Mouse (Mus musculus) erythroblast, adult 5-6 weeks (primary cell): ENCODE data around the gene Wdr43. TPM values are rescaled to one million over a fixed set of nuclear protein-coding genes. Genes with fewer than 3 reads are reported as not detected.

ENCODE experiments used
- ATAC-seq: replicated peaks from 2 replicates; pipeline ENCODE4 v1.8.0; 2016; ENCODE audit warnings: moderate number of reproducible peaks, mild to moderate bottlenecking, moderate TSS enrichment, inconsistent platforms; ENCODE audit not compliant: poor library complexity, low FRiP score, severe bottlenecking
- total RNA-seq, 2 experiments: library from RNA; stranded (forward) in 1 of 2; stranded (reverse) in 1 of 2; fragments of 150-400 nt in 1 of 2; fragments of 200-764, 138-1000 nt in 1 of 2; gene quantifications; 2 replicates each; pipeline versions ENCODE4 v1.2.3 to v1.2.4; 2015 to 2017; ENCODE audit warnings: low replicate concordance in 2 of 2

Wdr43 gene
- total RNA-seq, 2 experiments from 2014 or later = 25.2 to 48.2 TPM

DNA sequence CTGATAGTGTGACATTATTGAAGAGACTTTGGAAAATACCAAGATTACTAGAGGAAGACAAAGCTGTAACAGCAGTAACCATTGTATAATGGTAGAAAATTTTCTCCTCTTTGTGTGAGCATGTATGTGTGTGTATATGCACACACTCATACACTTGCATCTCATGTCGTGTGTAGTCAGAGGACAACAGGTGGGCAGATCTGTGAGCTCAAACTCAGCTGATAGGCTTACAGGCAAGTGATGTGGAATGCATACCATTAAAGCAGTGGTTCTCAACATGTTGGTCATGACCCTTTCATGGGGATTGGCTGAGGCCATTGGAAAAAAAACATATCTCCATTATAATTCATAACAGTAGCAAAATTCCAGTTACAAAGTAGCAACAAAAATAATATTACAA lies 44.7 kb downstream of the Wdr43 start:
- no peak for ATAC-seq

DNA sequence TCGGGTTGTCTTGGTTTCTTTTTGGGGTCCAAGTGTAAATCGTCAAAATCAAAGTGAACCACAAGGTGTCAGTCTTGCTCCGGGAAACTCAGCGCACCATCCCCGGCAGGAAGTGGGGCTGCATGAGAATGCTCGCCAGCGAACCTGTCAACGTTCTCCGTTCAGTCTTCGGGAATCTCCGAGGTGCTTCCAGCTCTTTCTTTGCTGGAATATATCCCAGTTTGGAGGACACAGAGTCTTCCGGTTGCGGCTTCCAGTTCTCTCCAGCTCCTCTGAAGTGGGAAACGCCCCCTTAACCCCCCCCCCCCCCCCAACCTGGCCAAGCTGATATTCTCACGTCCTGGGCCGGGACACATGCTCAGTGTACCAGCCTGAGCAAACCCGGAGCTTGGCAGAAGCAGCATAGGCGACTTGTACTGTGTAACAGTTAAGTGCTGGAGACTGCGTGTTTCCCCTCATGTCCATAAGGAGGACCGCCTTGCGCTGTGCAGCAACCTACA lies 47.1 kb downstream of the Wdr43 start:
- no peak for ATAC-seq

DNA sequence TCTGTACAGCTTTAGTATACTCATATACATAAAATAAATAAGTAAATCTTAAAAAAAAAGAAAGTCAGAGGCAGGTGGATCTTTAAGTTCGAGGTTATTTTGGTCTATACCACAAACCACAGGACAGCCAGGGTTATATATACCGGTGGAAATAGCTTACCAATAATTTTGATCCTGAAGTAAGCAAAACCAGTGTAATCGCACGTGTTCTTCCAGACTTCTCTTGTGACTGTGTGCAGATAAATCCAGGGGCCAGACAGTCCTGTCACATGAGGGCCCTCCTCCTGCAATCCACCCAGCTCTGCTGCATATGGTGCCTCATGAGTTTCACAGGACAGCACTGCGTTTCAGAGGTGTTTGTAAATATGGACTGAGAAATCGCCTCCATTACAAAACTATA lies 47.8 kb downstream of the Wdr43 start:
- no peak for ATAC-seq

DNA sequence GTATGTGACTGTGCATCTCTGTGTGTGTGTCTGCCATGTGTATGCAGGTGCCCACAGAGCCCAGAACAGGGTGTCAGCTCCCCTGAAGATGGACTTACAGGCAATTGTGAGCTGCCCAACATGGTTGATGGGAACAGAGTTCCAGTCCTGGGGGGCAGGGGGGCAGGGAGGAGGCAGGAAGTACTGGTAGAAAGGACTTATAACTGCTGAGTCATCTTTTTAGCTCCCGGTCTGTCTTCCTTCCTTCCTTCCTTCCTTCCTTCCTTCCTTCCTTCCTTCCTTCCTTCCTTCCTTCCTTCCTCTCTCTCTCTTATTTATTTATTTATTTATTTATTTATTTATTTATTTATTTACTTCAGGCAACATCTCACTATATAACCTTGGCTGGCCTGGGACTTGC lies 48.5 kb downstream of the Wdr43 start:
- ATAC-seq = no peak

DNA sequence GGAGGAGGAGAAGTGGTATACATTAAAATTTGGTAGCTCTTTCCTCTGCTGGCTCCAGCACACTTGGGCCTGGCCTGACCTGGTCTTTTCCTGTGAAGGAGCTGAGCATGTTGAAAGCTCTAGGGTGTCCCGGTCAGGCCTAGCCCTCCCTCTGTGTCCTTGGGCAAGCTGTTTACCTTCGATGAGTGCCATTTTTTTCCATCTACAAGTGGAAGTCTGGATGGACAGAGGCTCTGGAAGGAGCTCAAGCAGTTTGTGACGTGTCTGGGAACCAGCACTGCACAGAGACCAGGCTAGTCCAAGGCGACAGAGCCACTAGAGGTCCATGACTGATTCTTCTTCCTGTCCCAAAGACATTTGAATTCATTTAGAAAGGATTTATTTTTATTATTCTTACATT lies 49.5 kb downstream of the Wdr43 start:
- ATAC-seq = no peak

DNA sequence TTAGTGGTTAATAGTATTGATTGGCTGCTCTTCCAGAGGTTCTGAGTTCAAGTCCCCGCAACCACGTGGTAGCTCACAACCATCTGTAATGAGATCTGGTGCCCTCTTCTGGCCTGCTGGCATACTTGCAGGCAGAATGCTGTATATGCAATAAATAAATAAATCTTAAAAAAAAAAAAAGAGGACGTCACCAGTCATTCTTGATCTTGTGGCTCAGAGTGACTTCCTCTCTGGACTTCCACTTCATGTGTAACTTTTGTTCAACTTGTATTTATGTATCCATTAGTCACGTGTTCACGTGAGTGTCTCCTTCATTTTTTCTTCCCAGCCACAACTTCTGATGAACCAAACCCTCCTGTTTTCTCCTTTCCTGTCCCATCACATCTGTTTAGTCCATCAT lies 53.8 kb downstream of the Wdr43 start:
- no peak for ATAC-seq

DNA sequence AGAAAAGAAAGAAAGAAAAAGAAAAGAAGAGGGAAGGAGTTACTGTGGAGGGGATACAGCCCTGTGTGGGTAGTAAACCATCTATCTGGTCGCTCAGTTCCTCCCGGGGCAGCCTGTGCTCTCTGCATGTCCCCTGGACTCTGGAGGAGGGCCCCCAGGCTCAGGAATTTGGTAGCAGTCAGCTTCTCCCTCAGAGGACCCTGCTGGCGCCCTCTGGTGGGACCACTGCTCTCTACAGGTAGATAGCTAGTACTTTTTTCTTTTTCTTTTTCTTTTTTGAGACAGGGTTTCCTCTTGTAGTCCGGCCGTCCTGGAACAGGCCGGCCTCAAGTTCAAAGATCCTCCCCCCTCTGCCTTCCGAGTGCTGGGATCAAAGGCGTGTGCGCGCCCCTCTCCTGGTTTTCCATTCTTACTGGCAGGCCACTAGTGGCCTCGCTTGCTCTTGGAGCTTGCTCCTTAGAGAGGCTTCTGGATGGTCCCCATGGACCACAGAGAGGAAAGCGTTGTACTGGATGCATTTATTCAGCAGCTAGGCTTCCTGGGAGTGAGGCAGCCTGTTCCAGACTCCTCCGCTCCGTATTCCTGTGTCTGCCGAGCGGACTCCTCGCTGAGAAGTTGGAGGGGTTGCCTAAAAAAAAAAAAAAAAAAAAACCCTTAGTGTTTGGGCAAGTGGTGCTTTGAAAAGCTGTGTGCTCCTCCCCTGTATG lies 56.3 kb downstream of the Wdr43 start:
- ATAC-seq = no peak

DNA sequence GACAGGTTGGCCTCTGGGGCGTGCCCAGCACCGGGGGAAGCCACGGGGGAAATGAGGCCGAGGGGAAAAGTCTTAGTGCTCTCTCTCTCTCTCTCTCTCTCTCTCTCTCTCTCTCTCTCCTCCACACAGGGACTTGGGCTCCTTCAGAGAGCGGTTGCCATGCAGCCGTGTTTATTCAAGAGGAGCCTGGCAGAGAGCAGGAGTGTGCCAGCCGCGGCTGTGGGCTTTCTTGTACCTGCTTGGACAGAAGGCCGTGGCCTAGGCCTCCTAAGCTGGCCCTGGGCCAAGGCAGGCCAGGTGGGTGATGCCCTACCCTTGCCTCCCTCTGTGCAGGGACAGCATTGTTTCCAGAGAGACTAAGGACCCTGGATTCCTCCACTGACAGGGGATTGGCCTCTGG lies 57.4 kb downstream of the Wdr43 start, which contains the start of gene Togaram2:
Togaram2 (plus strand) TSS at position 170 of the 400 bp plus-strand sequence.
- ATAC-seq = 0 out of 2 replicates have a peak, but pooled peaks have one; percentile 45

DNA sequence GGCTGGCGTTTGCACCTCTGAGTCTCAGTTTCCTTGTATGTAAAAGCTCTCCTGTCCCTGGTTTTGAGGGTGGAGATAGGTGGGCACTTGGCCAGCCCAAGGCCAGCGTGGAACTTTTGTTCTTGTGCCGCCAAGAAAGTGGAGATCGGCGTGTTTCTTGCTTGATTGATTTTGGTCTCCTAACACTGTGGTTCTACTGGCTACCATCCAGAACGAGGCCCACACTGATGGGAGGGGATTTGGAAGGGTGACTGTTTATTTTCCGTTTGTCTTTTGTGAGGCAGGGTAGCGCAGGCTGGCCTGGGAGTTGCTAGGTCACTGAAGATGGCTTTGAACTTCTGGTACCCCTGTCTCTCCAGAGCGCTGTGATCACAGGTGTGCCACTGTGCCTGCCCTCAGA lies 58.2 kb downstream of the Wdr43 start:
- ATAC-seq = no peak

DNA sequence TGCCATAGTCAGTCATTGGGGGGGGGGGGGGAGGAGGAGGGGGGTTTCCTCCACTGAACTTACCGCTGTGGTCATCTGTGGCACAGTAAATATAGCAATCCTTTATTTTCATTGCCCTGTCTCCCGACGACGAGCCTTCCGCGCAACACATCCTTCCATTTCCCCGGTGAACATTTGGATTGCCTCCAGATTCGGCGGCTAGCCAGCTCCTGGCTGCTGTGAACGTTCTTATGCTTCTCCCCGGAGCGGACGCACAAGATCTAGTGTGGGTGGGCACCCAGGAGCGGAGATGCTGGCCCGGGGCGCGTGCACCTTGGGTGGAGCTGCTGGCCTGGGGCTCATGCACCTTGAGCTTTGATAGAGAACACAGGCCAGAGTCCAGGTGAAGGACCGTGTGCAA lies 59.2 kb downstream of the Wdr43 start:
- ATAC-seq = no peak

DNA sequence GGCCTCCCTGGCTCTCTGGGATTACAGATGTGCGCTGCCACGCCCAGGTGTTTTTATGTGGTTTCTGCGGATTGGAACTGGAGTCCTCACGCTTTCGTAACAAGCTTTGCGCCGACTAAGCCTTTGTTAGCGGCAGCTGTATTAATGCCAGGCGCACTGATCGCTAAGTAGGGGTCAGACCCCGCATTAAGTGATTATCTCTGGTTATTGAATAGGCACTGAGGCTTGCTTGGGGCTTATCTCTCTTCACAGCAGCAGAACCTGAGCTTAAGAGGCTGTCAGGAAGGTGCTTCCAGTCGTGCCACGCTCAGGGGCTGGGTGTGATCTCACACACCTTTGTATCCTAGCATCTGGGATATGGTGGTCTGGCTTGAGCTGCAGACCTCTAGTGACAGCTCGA lies 66.0 kb downstream of the Wdr43 start:
- ATAC-seq = no peak

DNA sequence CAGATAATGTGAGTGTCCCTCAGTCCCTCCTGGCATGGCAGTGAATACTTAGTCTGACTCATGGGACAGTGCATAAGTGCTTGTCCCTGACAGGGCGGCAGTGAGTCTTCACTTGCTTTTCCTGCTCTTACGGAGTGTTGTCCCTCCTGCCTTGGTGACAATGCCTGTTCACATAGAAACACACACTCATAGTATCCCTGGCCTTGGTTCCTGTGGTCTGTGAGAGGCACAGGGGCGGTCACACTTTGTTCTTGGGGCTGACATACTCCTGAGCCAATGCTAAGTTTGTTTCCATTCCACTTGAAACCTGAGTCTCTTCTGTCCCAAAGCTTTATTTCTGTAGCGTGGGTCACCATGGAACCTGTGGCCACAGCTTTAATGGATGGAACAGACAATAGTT lies 66.7 kb downstream of the Wdr43 start:
- ATAC-seq = no peak

DNA sequence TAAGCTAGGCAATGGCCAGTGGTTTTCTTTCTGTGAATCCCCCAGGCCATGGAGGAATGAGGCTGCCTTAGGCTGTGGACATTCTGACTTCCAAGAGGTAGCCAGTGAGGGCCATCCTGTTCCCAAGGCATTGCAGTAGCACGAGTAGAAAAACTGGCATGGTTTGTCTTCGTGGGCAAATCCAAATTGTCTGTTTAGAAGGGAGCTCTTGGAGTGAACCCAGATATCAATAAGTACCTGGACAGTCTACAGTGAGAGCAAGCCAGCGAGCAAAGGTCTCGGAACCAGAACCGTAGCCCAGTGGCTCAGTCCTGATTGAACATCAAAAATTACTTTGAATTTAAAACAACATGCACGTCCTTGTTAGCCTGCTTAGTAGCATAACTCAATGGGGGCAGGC lies 67.6 kb downstream of the Wdr43 start:
- ATAC-seq = no peak

DNA sequence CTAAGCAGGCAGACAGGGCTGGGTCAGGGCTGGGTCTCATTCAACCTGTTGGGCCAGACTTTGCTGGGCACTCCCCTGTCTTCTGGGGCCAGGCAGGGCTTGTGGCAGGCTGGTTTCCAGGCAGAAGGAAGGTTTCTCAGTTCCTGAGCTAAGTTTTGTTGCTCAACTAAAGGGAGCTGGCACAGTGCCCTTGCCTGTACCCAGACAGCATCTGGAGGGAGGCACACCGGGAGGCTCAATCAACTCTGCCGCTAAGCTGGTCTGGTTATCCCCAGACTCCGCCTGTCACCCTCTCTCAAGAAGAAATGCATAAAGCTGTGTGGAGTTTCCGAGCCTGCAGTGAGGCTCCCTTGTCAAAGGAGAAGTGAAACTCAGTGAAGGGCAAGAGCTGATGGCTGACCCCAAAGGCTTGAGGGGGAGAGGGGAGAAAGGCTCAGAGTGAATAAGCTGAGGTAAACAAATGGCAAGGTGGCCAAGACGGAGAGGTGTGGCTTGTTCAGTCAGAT lies 68.5 kb downstream of the Wdr43 start:
- ATAC-seq = no peak

DNA sequence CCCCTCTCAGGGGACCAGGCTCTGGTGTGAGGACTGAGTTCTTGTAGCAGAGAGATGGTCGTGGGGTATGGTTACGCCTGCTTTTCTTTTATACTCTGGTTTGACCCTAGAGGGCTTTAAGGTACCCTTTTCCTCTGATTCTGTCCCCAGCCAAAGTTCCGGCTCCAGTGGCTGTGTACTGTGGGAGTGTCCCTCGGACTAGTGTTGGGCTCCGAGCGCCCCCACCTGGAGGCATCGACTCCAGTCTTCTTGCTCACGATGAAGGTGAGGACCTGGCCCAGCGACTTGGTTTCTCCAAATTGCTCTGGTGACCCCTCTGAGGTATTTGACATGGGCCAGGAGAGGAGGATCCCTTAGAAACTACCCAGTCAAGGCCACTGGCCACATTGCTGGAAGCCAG lies 71.7 kb downstream of the Wdr43 start:
- no peak for ATAC-seq

DNA sequence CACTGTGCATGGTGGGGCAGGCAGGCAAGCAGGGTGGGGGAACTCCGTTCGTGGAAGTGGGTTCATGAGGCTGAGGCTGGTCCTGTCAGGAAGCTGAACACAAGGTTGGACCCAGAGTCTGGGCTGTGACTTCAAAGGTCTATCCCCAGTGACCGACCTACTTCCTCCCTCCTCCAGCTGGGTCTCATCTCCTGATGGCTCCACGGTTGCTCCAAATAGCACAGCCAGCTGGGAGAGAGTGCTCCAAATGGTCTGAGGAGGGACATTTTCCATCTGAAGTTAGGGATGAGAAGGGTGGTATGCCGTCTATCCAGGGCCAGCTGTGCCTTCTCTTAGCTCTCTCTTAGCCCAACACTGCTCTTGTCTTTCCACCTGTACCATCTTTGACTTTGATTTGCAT lies 74.2 kb downstream of the Wdr43 start:
- ATAC-seq = no peak

DNA sequence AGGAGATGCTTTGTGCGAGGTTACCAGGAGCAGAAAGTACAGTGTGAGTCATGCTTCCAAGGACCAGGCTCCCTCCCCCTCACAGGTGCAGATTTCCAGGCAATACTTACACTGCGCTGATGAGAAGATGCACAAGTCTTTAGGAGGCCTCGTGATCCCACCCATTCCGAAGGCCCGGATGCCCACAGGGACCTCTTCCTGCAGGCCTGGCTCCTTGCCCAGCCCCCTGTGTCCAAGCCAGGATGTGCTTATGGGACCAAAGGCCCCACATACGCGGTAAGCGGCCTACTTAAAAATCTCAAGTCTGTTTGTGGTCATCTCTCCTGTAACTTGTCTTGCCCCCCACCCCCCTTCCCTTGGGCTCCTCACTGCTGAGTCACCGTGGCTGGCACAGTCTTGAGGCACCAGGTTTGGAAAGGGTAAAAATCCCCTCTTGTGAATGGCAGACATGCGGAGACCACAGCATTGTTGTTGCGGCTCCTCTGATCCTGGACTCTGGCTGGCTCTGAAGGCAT lies 75.7 kb downstream of the Wdr43 start:
- no peak for ATAC-seq

DNA sequence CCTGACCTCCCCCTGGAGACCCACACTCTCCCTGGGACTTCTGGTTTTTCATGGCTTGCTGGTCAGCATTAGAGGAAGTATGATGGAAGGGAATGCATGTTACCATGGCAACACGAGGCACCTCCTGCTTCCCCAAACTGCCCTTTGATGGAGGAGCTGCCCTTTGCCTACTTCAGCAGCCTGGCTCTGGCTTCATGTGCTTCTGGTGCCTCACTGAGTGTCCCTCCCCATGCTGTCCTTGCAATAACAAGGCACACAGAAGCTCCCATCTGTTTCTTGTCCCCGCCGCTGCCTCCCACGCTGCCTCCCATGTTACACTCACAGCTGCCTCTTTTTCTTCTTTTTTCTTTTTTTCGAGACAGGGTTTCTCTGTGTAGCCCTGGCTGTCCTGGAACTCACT lies 77.6 kb downstream of the Wdr43 start:
- ATAC-seq = no peak

DNA sequence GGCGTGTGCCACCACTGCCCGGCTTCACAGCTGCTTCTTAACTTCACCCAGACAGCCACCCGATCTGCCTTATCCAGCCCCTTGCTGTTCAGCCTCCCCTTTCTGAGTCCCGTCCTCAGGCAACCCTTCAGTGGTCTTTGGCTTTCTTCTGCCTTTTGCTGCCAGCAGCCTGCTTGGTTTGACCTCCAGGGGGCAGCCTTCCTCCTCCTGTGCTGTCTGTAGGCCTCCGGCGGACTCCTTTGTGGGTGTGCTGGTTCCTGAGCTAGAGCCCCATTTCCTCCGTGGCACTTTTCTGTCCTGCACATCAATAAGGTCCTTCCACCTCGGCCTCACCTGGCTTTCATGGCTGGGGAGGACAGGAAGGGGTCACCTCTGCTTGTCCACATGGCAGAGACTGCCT lies 78.1 kb downstream of the Wdr43 start:
- no peak for ATAC-seq

DNA sequence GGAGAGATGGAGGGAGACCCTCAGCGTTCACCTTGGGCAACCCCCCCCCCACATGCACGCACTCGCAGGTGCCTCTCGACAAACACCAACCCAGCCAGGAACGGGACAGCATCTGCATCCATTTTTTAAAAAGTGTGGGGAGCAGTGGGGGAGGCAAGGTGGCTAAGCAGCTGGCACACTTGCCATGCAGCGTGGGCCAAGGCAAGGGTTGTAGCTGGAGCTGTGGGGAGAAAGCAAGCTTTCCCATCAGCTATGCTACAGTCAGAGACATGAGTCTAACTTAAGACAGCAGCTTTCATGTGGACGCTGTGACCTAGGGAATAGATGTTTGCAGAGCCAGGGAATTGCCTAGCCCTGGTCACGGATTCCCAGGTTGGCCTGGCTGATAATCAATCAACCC lies 79.5 kb downstream of the Wdr43 start:
- no peak for ATAC-seq

DNA sequence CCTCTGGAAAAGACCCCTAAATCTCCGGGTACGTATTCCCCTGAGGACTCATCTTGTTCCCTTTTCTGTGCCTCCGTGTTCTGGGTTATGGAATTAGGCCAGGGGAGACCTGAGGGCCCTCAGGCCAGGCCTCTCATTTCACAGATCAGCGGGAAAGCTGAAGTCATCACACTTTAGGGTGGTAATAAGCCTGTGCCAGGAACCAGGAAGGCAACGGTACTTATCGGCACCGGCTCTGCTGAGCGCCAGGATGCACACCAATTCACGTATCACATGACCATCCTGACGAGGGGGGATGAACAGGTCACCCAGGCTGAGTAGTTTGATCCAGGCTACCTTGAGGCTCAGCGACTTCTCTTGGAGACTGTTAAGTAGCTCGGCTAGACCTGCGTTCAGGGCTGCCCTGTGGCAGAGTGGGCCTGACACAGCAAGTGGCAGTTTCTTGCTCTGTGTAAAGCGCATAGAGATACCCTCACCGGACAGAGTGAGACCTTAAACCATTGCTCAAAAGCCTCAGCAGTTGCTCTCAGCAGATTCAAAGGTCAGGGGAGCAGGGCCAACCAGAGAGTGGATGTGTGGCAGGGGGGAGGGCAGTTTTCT lies 80.1 kb downstream of the Wdr43 start:
- ATAC-seq = no peak
